Mouse (Mus musculus): ENCODE results near the gene Osbp. TPM values are rescaled to one million over a fixed set of nuclear protein-coding genes. Genes with fewer than 3 reads are reported as not detected.
"Not testable (repeated sequence)": the region's sequence is repeated elsewhere in the genome, so short reads cannot be mapped to it uniquely, and the experiment has no call there.

Gene Osbp
- polyA plus RNA-seq, 2 experiments, result 10.9 to 37.5 TPM

DNA sequence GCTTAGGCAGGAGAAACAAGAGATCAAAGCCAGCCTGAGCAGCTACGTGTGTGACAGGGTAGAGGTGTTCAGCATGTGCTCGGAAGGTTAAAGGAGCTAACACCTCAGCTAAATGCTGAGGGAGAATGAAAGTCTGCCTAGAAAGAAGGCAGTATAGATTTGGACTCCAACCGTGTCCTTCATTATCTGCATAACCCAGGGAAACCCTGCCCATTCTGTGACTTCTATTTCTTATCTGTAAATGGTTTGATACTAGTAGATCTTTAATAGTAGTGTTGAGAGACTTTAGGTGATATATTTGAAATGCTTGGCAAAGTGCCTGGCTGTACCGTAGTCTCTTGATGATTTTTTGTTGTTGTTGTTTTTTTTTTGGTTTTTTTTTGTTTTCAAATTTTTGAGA is 9.9 kb downstream of the Osbp start:
- WGBS, result 83% methylated on average over 4 of the region's 4 CpGs

DNA sequence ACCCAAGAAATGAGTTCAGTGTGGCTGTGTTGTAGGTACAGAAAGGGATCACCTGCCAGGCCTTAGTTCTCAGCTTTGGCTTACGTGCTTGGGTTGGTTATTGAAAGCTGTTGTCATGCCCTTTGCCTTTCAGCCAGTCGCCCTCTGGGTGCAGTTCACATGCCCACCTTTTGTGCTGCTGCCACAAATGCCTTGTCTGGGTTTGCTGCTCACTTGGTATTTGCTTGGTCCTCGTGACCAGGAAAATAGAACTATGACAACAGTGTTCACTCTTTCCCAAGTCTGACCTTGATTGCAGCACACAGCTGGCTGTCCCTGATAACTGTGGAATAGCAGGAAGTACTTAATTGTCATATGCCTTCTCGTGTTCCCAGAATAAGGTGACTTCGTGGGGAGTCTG is 11.6 kb downstream of the Osbp start:
- H3K9ac ChIP-seq (ENCODE audit: low read depth, low read length, severe bottlenecking), result no peak overlapping the region
- 79% methylated on average over 5 of the region's 5 CpGs for WGBS
- H3K27ac ChIP-seq (replicated peaks; ENCODE audit: low read depth, low read length), result no peak overlapping the region
- H3K36me3 ChIP-seq (ENCODE audit: control insufficient read depth, insufficient read depth, low read length), result peaks cover 95% of the 10 kb centered on the region
- no peaks in the 10 kb centered on the region for H3K4me1 ChIP-seq (ENCODE audit: control insufficient read depth, insufficient read depth, low read length)
- no peak for TF ChIP-seq POLR2A (IDR thresholded peaks at IDR 0.05; ENCODE audit: borderline replicate concordance, extremely low read depth, insufficient read depth, insufficient read length)
- ATAC-seq (ENCODE audit: low FRiP score, low read depth) (no peak), DNase-seq (ENCODE audit: low spot score) (no peak)
- H3K4me3 ChIP-seq (replicated peaks; ENCODE audit: low read length), result no peak overlapping the region
- no peak overlapping the region for H3K4me2 ChIP-seq (replicated peaks; ENCODE audit: low read depth, low read length, severe bottlenecking)
- H3K27me3 ChIP-seq (ENCODE audit: control insufficient read depth, insufficient read depth, low read length), result no peaks in the 10 kb centered on the region
- H3K9me3 ChIP-seq (ENCODE audit: control insufficient read depth, low read length), result no peaks in the 10 kb centered on the region

More for the DNA sequence above, 9.9 kb downstream of the Osbp start:
- DNase-seq (ENCODE audit: low spot score) (no peak), ATAC-seq (ENCODE audit: low FRiP score, low read depth) (no peak)
- H3K27ac ChIP-seq (replicated peaks; ENCODE audit: low read depth, low read length), result no peak overlapping the region
- H3K4me2 ChIP-seq (replicated peaks; ENCODE audit: low read depth, low read length, severe bottlenecking), result no peak overlapping the region
- no peak overlapping the region for H3K4me3 ChIP-seq (replicated peaks; ENCODE audit: low read length)
- no peak overlapping the region for H3K9ac ChIP-seq (ENCODE audit: low read depth, low read length, severe bottlenecking)
- no peak for TF ChIP-seq POLR2A (IDR thresholded peaks at IDR 0.05; ENCODE audit: borderline replicate concordance, extremely low read depth, insufficient read depth, insufficient read length)
- H3K4me1 ChIP-seq (ENCODE audit: control insufficient read depth, insufficient read depth, low read length), result no peaks in the 10 kb centered on the region
- H3K9me3 ChIP-seq (ENCODE audit: control insufficient read depth, low read length), result no peaks in the 10 kb centered on the region
- peaks cover 98% of the 10 kb centered on the region for H3K36me3 ChIP-seq (ENCODE audit: control insufficient read depth, insufficient read depth, low read length)
- H3K27me3 ChIP-seq (ENCODE audit: control insufficient read depth, insufficient read depth, low read length), result no peaks in the 10 kb centered on the region

DNA sequence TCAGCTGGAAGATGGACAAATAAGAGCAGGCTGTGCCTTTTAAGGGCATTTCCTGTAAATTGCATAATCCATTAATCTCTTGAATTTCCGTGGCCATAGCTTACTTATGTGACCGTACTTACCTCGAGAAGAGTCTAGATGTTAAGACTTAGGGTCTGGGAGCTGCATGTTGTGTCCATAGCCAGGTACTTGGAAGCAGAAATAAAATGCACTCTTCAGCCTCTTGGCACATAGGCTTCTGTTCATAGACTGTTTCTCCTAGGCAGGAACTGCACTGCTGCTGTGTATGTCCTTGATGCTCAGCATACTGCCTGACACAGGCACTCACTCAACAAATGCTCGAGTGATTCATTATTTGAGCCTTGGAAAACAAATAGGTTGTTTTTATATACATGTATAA is 14.7 kb downstream of the Osbp start:
- no peak for ATAC-seq (ENCODE audit: low FRiP score, low read depth)
- H3K36me3 ChIP-seq (ENCODE audit: control insufficient read depth, insufficient read depth, low read length), result peaks cover 94% of the 10 kb centered on the region
- H3K9me3 ChIP-seq (ENCODE audit: control insufficient read depth, low read length), result no peaks in the 10 kb centered on the region
- no peak overlapping the region for H3K27ac ChIP-seq (replicated peaks; ENCODE audit: low read depth, low read length)
- no peak overlapping the region for H3K9ac ChIP-seq (ENCODE audit: low read depth, low read length, severe bottlenecking)
- DNase-seq (ENCODE audit: low spot score), result no peak
- H3K4me3 ChIP-seq (replicated peaks; ENCODE audit: low read length), result no peak overlapping the region
- no peak for TF ChIP-seq POLR2A (IDR thresholded peaks at IDR 0.05; ENCODE audit: borderline replicate concordance, extremely low read depth, insufficient read depth, insufficient read length)
- no peak overlapping the region for H3K4me2 ChIP-seq (replicated peaks; ENCODE audit: low read depth, low read length, severe bottlenecking)
- WGBS, result 88% methylated on average over 4 of the region's 4 CpGs
- no peaks in the 10 kb centered on the region for H3K27me3 ChIP-seq (ENCODE audit: control insufficient read depth, insufficient read depth, low read length)
- no peaks in the 10 kb centered on the region for H3K4me1 ChIP-seq (ENCODE audit: control insufficient read depth, insufficient read depth, low read length)

- WGBS, result 87% methylated on average over 5 of the region's 5 CpGs
- not testable (repeated sequence) for H3K9ac ChIP-seq (ENCODE audit: low read depth, low read length, severe bottlenecking); H3K4me3 ChIP-seq (replicated peaks; ENCODE audit: low read length); H3K9me3 ChIP-seq (ENCODE audit: control insufficient read depth, low read length); H3K4me2 ChIP-seq (replicated peaks; ENCODE audit: low read depth, low read length, severe bottlenecking); DNase-seq (ENCODE audit: low spot score); H3K4me1 ChIP-seq (ENCODE audit: control insufficient read depth, insufficient read depth, low read length); H3K27me3 ChIP-seq (ENCODE audit: control insufficient read depth, insufficient read depth, low read length); ATAC-seq (ENCODE audit: low FRiP score, low read depth); H3K27ac ChIP-seq (replicated peaks; ENCODE audit: low read depth, low read length)
- peaks cover 93% of the 10 kb centered on the region for H3K36me3 ChIP-seq (ENCODE audit: control insufficient read depth, insufficient read depth, low read length)
Observed at GRCm38 (mm10) chr19:11984614-11985013, 18.9 kb downstream of the Osbp start.

DNA sequence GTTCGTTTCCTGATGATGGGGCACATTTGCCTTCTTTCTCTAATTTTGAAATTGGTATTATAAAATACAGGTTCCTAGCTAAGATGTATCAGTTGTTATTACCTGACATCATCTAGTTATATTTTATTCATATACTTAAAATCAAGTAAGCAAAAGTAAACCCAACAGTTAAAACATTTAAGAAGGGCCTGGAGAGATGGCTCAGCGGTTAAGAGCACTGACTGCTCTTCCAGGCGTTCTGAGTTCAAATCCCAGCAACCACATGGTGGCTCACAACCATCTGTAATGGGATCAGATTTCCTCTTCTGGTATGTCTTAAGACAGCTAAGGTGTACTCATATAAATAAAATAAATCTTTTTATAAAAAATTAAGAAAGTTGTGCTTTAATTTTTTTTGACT is 22.1 kb downstream of the Osbp start:
- no peak for TF ChIP-seq POLR2A (IDR thresholded peaks at IDR 0.05; ENCODE audit: borderline replicate concordance, extremely low read depth, insufficient read depth, insufficient read length)
- Histone ChIP-seq H3K27ac (replicated peaks; ENCODE audit: low read depth, low read length) (no peak overlapping the region), H3K9ac (ENCODE audit: low read depth, low read length, severe bottlenecking) (no peak overlapping the region), H3K4me1 (ENCODE audit: control insufficient read depth, insufficient read depth, low read length) (no peaks in the 10 kb centered on the region), H3K4me2 (replicated peaks; ENCODE audit: low read depth, low read length, severe bottlenecking) (no peak overlapping the region), H3K9me3 (ENCODE audit: control insufficient read depth, low read length) (no peaks in the 10 kb centered on the region), H3K36me3 (ENCODE audit: control insufficient read depth, insufficient read depth, low read length) (peaks cover 93% of the 10 kb centered on the region), H3K27me3 (ENCODE audit: control insufficient read depth, insufficient read depth, low read length) (no peaks in the 10 kb centered on the region), H3K4me3 (replicated peaks; ENCODE audit: low read length) (no peak overlapping the region)
- ATAC-seq (ENCODE audit: low FRiP score, low read depth), result no peak
- no peak for DNase-seq (ENCODE audit: low spot score)
- 89% methylated on average over 3 of the region's 3 CpGs for WGBS

DNA sequence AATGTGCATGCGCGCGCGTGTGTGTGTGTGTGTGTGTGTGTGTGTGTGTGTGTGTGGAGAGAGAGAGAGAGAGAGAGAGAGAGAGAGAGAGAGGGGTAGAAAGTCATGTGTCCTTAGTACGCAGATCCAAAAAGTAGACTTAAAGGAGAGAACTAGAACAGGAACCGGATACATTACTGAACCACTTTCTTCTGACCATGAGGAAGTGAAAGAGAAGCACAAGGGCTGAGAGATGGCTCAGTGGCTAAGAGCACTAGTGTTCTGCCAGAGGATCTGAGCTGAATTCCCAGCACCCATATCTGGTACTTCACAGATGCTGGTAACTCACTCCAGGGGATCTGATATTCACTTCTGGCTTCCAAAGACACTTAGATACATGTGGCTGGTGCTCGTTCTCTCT is 23.6 kb downstream of the Osbp start:
- DNase-seq (ENCODE audit: low spot score) (no peak), ATAC-seq (ENCODE audit: low FRiP score, low read depth) (no peak)
- no peak for TF ChIP-seq POLR2A (IDR thresholded peaks at IDR 0.05; ENCODE audit: borderline replicate concordance, extremely low read depth, insufficient read depth, insufficient read length)
- Histone ChIP-seq H3K4me2 (replicated peaks; ENCODE audit: low read depth, low read length, severe bottlenecking) (no peak overlapping the region), H3K4me3 (replicated peaks; ENCODE audit: low read length) (no peak overlapping the region), H3K27ac (replicated peaks; ENCODE audit: low read depth, low read length) (no peak overlapping the region), H3K9me3 (ENCODE audit: control insufficient read depth, low read length) (no peaks in the 10 kb centered on the region), H3K4me1 (ENCODE audit: control insufficient read depth, insufficient read depth, low read length) (no peaks in the 10 kb centered on the region), H3K36me3 (ENCODE audit: control insufficient read depth, insufficient read depth, low read length) (peaks cover 86% of the 10 kb centered on the region), H3K27me3 (ENCODE audit: control insufficient read depth, insufficient read depth, low read length) (no peaks in the 10 kb centered on the region), H3K9ac (ENCODE audit: low read depth, low read length, severe bottlenecking) (no peak overlapping the region)
- 97% methylated on average over 7 of the region's 7 CpGs for WGBS

All from limb, embryonic 14.5 days (tissue).